Mouse (Mus musculus): Measurements from ENCODE around the gene Itpa.

Gene Itpa

GRCm38 (mm10) chr2:130655660-130656339, 11.6 kb upstream of the Itpa start:
- no peak for DNase-seq (ENCODE audit: low spot score in 2 of 2)

GRCm38 (mm10) chr2:130656536-130656935, 10.9 kb upstream of the Itpa start:
- DNase-seq (ENCODE audit: low spot score in 2 of 2) = peak; percentile 75 to 83

- peak; percentile 85 to 88 for DNase-seq (ENCODE audit: low spot score in 2 of 2)
Observed at GRCm38 (mm10) chr2:130657541-130657940, 9.9 kb upstream of the Itpa start.

- peak; percentile 44 to 47 for DNase-seq (ENCODE audit: low spot score in 2 of 2)
Observed at GRCm38 (mm10) chr2:130658530-130658929, 8.9 kb upstream of the Itpa start.

GRCm38 (mm10) chr2:130663342-130663741, 4.1 kb upstream of the Itpa start:
- DNase-seq (ENCODE audit: low spot score in 2 of 2) = no peak

- peak; percentile 93 to 97 for DNase-seq (ENCODE audit: low spot score in 2 of 2)
Observed at GRCm38 (mm10) chr2:130664102-130664701, 3.2 kb upstream of the Itpa start, which contains the start of gene Ddrgk1. Gene Ddrgk1, minus strand, starts transcription at chr2:130664659.

- DNase-seq (ENCODE audit: low spot score in 2 of 2) = no peak
Observed at GRCm38 (mm10) chr2:130677211-130677610, 9.8 kb downstream of the Itpa start.

GRCm38 (mm10) chr2:130679154-130679553, 11.7 kb downstream of the Itpa start:
- DNase-seq (ENCODE audit: low spot score in 2 of 2) = no peak

GRCm38 (mm10) chr2:130679899-130680298, 12.5 kb downstream of the Itpa start:
- DNase-seq (ENCODE audit: low spot score in 2 of 2) = no peak

GRCm38 (mm10) chr2:130681531-130681930, 14.1 kb downstream of the Itpa start:
- no peak for DNase-seq (ENCODE audit: low spot score in 2 of 2)

GRCm38 (mm10) chr2:130685426-130685825, 18.0 kb downstream of the Itpa start:
- DNase-seq (ENCODE audit: low spot score in 2 of 2) = no peak

- no peak for DNase-seq (ENCODE audit: low spot score in 2 of 2)
Observed at GRCm38 (mm10) chr2:130689011-130689410, 21.6 kb downstream of the Itpa start.

- no peak for DNase-seq (ENCODE audit: low spot score in 2 of 2)
Observed at GRCm38 (mm10) chr2:130693563-130693962, 26.2 kb downstream of the Itpa start.

GRCm38 (mm10) chr2:130696700-130697152, 29.3 kb downstream of the Itpa start:
- DNase-seq (ENCODE audit: low spot score in 2 of 2) = no peak

GRCm38 (mm10) chr2:130697153-130697810, 29.9 kb downstream of the Itpa start, which contains the start of gene Slc4a11:
Gene Slc4a11, minus strand, starts transcription at chr2:130697519.
- DNase-seq (ENCODE audit: low spot score in 2 of 2) = peak in 1 of 2 experiments; percentile 44

- DNase-seq (ENCODE audit: low spot score in 2 of 2) = peak; percentile 39 to 41
Observed at GRCm38 (mm10) chr2:130697821-130698266, 30.4 kb downstream of the Itpa start.

- DNase-seq (ENCODE audit: low spot score in 2 of 2) = no peak
Observed at GRCm38 (mm10) chr2:130704040-130705001, 36.9 kb downstream of the Itpa start.

GRCm38 (mm10) chr2:130705178-130705577, 37.8 kb downstream of the Itpa start:
- DNase-seq (ENCODE audit: low spot score in 2 of 2) = no peak

GRCm38 (mm10) chr2:130706602-130707001, 39.2 kb downstream of the Itpa start:
- no peak for DNase-seq (ENCODE audit: low spot score in 2 of 2)

- DNase-seq (ENCODE audit: low spot score in 2 of 2) = no peak
Observed at GRCm38 (mm10) chr2:130707057-130707456, 39.6 kb downstream of the Itpa start.

GRCm38 (mm10) chr2:130717951-130718350, 50.5 kb downstream of the Itpa start:
- no peak for DNase-seq (ENCODE audit: low spot score in 2 of 2)
